Mouse (Mus musculus): ENCODE results near the gene Wwtr1.

GRCm38 (mm10) chr3:57505991-57506390 is 69.7 kb downstream of the Wwtr1 start:
- TF ChIP-seq CTCF (IDR thresholded peaks at IDR 0.05; ENCODE audit: low read depth), result no peak
- no peak for TF ChIP-seq EP300 (IDR thresholded peaks at IDR 0.05; ENCODE audit: low read depth)

Measured in heart, postnatal 0 days (tissue).